Mouse (Mus musculus) 3T3-L1 (cell line): ENCODE results near the gene Fam50b.

Experiments used
- DNase-seq: peaks from one replicate; pipeline ENCODE4 v3.0.0-alpha.2; 2015; ENCODE audit warnings: low read depth, low spot score

The Fam50b gene

GRCm38 (mm10) chr13:34734686-34735085, at the start of gene Fam50b:
Gene Fam50b, plus strand, starts transcription at chr13:34734850.
- DNase-seq = no peak

DNA sequence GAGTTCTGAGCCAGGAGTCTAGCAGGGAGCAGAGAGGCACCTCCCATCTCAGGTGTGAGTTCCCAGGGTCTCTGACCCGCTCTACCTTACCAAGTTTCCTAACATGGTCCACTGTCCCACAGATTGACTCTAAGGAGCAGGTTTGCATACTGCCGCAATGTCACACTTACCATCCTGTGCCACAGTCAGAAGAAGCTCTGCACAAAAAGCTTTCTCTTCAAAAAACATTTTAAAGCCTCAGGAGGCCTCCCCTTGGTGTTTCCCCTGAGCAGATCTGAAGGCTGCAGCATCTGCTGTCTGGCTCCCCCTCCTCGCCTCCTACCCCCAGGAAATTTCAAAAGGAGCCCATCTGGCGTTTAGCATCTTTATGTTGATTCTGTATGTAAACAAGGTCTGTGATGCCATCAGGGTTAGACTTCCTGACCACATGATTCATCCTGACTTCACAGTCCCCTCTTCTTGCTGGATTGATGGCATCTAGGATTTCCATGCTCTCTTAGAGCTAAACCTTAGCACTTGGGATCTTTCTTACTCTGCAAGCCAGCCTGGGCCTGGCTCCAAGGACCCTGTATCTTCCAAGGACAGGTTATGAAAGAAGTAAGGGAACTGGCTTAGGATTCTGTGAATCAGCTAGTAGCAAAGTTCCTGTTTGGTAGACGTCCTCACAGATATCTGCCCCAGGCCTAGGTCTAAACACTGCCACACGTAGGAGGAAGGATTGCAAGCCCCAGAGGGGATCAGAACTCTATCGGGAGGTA, 49.5 kb upstream of the Fam50b start:
- DNase-seq = peak; percentile 25

DNA sequence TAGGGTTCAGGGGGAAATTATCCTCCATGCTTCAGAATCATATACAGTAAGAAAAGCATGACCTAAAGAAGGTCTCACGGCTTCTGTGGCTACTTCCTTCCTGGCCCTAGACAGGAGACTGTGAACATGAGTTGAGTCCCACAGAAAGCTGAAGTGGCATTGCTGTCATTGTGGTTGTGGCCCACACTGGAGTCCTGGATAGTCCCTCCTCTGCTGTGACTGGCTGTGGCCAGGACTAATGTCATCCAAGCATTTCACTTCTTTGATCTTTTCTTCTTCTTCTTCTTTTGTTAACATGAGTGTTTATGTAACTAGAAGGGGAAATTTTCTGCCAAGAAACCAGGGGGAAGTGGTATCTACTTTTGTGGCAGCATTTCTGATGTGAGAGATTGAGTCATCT, 43.6 kb upstream of the Fam50b start:
- DNase-seq = no peak

DNA sequence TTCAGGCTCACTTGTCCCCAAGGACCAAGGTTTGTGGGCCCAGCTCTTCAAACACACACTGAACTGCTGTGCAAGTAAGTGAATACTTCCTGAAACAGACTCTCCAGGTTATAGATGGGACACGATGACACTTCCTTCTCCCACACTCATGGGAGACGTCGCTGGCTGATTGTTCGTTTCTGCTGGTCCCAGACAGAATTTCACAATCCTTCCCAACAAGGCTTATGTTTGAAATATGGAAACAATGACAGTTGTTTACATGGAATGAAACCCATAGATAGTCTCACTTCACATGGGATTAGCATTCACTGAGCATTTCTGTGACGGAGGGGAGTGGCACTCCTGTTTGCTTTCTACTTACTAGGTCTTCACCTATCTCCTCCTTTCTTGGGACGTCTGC, 41.5 kb upstream of the Fam50b start:
- no peak for DNase-seq

DNA sequence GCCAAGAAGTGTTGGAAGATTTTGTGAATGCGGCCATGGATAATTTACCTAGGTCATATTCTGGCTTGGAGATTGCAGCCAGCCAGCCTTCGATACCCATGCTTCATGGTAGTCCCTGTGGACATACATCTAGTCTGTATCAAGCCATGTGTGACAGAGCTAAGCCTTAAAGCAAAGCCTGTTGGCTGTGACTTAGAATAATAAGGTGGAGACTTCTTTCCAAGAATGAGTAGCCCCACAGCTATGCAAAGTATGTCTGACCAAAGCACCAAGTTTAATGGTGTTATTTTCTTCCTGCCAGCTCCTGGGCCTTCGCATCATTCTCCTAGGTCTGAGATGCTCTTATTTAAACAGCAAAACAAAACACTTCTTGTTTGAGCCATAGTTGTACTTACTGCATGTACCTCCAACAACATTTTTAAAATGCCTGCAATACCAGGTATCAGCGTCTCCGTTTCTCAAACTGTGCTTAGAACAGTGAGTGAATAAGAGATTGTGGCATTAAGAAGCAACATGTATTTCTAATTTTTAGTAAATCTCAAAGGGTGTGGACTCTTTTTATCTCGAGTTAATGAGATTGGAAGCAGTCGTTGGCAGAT, 37.8 kb upstream of the Fam50b start:
- peak; percentile 86 for DNase-seq

DNA sequence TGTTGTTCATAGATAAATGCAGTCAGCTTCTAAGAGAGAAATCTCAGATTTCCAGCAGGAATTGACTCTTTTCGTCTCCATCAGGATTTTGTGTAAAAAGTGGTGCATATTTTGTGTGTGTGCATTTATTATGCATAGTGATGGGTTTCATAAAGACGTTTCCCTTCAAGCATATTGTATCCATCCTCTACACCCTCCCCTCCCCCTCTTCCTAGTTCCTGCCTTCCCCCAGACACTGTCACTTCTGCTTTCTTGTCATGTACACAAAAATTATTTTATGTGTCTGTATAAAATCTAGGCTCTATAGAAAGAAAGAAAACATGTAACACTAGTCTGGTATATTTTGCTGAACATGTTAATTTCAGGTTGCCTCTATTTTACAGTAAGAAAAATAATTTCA, 34.6 kb upstream of the Fam50b start:
- DNase-seq = no peak

DNA sequence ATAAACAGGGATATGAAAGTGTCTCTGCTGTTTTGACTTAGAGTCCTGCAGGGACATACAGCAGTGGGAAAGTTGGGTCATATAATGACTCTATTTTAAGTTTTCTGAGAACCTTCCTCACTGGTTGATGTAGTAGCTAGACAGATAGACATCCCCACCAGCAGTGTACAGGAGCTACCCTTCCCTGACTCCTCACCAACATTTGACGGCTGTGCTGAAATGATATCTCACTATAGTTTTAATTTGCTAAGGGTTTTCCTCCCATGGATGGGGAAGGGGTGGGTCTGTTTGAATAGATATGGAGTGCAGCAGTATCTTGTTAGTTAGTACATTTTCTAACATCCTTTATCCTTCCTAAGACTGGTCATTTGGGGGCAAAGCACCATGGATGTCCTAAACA, 34.0 kb upstream of the Fam50b start:
- DNase-seq = no peak

- no peak for DNase-seq
Measured at GRCm38 (mm10) chr13:34703301-34703700, 31.3 kb upstream of the Fam50b start.

GRCm38 (mm10) chr13:34703795-34704194, 30.9 kb upstream of the Fam50b start:
- DNase-seq = no peak

GRCm38 (mm10) chr13:34704835-34705234, 29.8 kb upstream of the Fam50b start:
- DNase-seq = no peak

- peak; percentile 98 for DNase-seq
Measured at GRCm38 (mm10) chr13:34708955-34709354, 25.7 kb upstream of the Fam50b start.

GRCm38 (mm10) chr13:34709566-34709965, 25.1 kb upstream of the Fam50b start:
- no peak for DNase-seq

- peak; percentile 52 for DNase-seq
Measured at GRCm38 (mm10) chr13:34711410-34711809, 23.2 kb upstream of the Fam50b start.

DNA sequence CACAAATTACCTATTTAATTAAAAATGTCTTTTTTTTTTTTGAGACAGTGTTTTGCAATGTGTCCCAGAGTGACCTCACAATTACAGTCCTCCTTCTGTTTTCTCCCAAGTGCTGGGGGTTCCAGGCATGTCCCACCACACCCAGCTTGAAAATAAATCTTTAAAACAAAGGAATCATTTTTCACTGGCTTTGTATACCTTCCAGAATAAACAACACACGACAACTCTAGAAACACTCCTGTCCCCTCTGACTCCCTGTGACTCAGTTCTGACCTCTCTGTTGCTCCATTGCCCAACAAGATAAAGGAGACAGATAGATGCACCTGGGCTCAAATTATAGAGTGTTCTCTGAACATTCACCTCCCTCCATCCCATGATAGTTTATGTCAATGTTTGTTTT, 21.8 kb upstream of the Fam50b start:
- DNase-seq = no peak

GRCm38 (mm10) chr13:34715437-34715838, 19.2 kb upstream of the Fam50b start:
- DNase-seq = peak; percentile 98

DNA sequence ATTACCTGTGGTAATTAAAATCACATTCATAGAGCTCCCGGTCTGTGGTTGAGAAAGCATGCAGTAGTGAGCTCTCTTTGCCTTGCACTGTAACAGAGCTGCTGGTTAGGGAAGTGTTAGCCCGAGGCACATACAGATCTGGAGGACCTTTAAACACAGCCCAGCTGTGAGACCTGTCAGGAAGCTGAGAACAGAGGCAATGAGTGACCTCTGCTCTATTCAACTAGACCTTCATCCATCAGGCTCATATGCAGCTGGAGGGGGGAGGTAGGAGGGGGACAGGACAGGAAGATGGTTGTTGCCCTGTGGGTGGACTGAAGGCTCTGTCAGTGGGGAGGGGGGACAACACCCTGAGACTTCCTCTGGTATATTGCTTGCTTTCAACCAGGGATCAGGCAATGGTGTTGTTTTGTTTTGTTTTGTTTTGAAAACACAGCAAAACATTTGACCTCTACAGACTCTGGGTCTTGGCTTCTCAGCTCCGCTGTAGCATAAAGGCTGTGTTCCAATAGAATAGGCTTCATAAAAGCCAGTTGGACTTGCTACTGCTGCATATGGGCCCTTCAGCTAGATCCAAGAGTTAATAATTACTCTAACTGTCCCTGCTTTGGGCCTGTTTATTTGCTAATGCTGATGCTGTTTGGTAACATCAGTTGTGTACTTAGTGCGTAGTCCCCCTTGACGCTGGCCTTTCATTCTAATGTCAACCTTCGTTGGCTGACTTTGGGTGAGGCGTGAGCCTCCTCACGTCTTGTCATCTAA, 9.6 kb upstream of the Fam50b start:
- DNase-seq = peak; percentile 48

GRCm38 (mm10) chr13:34725800-34726476, 8.7 kb upstream of the Fam50b start:
- peak; percentile 99 for DNase-seq

GRCm38 (mm10) chr13:34726477-34726805, 8.2 kb upstream of the Fam50b start:
- DNase-seq = no peak

- DNase-seq = no peak
Measured at GRCm38 (mm10) chr13:34727060-34727459, 7.6 kb upstream of the Fam50b start.

GRCm38 (mm10) chr13:34731551-34731950, 3.1 kb upstream of the Fam50b start:
- no peak for DNase-seq

- DNase-seq = peak; percentile 96
Measured at GRCm38 (mm10) chr13:34733780-34734179, 870 bp upstream of the Fam50b start.
